Mouse (Mus musculus) CD8-positive naive resting alpha-beta T cell, adult 57 days (primary cell): ENCODE results near the gene Atp13a4. TPM values are rescaled to one million over a fixed set of nuclear protein-coding genes. Genes with fewer than 3 reads are reported as not detected.

Experiments used
- total RNA-seq: library from RNA; stranded (reverse); gene quantifications from one replicate; pipeline ENCODE4 v1.2.4, GENCODE M21; 2023

Gene Atp13a4
- not detected for total RNA-seq

GRCm38 (mm10) chr16:29544829-29545228 lies at the start of gene Atp13a4:
TSS of gene Atp13a4 (minus strand) at chr16:29544864.

GRCm38 (mm10) chr16:29579167-29579786 lies 34.6 kb upstream of the Atp13a4 start, which contains the start of gene Opa1:
TSS of gene Opa1 (plus strand) at chr16:29579334.

GRCm38 (mm10) chr16:29378458-29378857 lies 166.2 kb downstream of the Atp13a4 start, which contains the start of gene Atp13a5:
TSS of gene Atp13a5 (minus strand) at chr16:29378732.

Other genes starting within 250 kb of the Atp13a4 start
- gene Atp13a5, start 166.1 kb downstream of the Atp13a4 start, total RNA-seq = not detected
- gene Opa1, start 34.5 kb upstream of the Atp13a4 start, total RNA-seq = 39.6 TPM